Mouse (Mus musculus) midbrain, embryonic 14.5 days (tissue): ENCODE data around the gene Pmepa1. TPM values are rescaled to one million over a fixed set of nuclear protein-coding genes. Genes with fewer than 3 reads are reported as not detected.
A peak's percentile ranks its signal among the peaks of the same experiment; 100 is the strongest.

ENCODE experiments used
- ATAC-seq: fragments of 200-750 bp; cut with Nextera tagmentation; 2 replicates; pipeline ENCODE4 v1.8.0; 2017; ENCODE audit warnings: moderate number of reproducible peaks, moderate library complexity; ENCODE audit not compliant: low FRiP score, low TSS enrichment
- DNase-seq: peaks from one replicate; pipeline ENCODE4 v3.0.0-alpha.2; 2015
- H3K27ac ChIP-seq: fragments of 300-500 bp; sonication (generic); replicated peaks from 2 replicates; pipeline ENCODE4 v1.5.1; 2014; ENCODE audit warnings: mild to moderate bottlenecking, low read depth, low read length, moderate library complexity
- H3K27me3 ChIP-seq: fragments of 300-500 bp; sonication (generic); 2 replicates; pipeline ENCODE4 v1.6.1; 2014; ENCODE audit warnings: low read length, control low read depth, mixed read lengths; ENCODE audit not compliant: control insufficient read depth, insufficient read depth
- H3K36me3 ChIP-seq: fragments of 300-500 bp; sonication (generic); 2 replicates; pipeline ENCODE4 v1.6.1; 2014; ENCODE audit warnings: low read length, control low read depth; ENCODE audit not compliant: control insufficient read depth, insufficient read depth
- H3K4me1 ChIP-seq: fragments of 300-500 bp; sonication (generic); 2 replicates; pipeline ENCODE4 v1.6.1; 2014; ENCODE audit warnings: mild to moderate bottlenecking, antibody characterized with exemption, low read length, control low read depth; ENCODE audit not compliant: control insufficient read depth, insufficient read depth
- H3K4me2 ChIP-seq: fragments of 300-500 bp; sonication (generic); 2 replicates; pipeline ENCODE4 v1.6.1; 2014; ENCODE audit warnings: mild to moderate bottlenecking, low read length, moderate library complexity
- H3K4me3 ChIP-seq: fragments of 300-500 bp; sonication (generic); replicated peaks from 2 replicates; pipeline ENCODE4 v1.5.1; 2014; ENCODE audit warnings: low read depth, low read length
- H3K9ac ChIP-seq: fragments of 300-500 bp; sonication (generic); replicated peaks from 2 replicates; pipeline ENCODE4 v1.6.1; 2014; ENCODE audit warnings: mild to moderate bottlenecking, low read length, moderate library complexity
- H3K9me3 ChIP-seq: fragments of 300-500 bp; sonication (generic); 2 replicates; pipeline ENCODE4 v1.6.1; 2016; ENCODE audit warnings: low read length, control low read depth, mixed read lengths; ENCODE audit not compliant: control insufficient read depth
- WGBS: fragments of 180-500 bp; shearing (Covaris S2); extraction: QIAGEN DNeasy Blood & Tissue Kit; methylation state at CpG from one replicate; pipeline ENCODE4 v1.1.7; 2014; 5-methylcytosine and 5-hydroxymethylcytosine counted together
- polyA plus RNA-seq: library from polyadenylated mRNA; unstranded; fragments of >200 nt; fragmentation: Nextera tagmentation; extraction: Ambion mirVana; gene quantifications from 2 replicates; pipeline ENCODE4 v1.2.1, GENCODE M21; 2014

Gene Pmepa1
- polyA plus RNA-seq: 5.7 and 6.4 TPM in 2 replicates

DNA sequence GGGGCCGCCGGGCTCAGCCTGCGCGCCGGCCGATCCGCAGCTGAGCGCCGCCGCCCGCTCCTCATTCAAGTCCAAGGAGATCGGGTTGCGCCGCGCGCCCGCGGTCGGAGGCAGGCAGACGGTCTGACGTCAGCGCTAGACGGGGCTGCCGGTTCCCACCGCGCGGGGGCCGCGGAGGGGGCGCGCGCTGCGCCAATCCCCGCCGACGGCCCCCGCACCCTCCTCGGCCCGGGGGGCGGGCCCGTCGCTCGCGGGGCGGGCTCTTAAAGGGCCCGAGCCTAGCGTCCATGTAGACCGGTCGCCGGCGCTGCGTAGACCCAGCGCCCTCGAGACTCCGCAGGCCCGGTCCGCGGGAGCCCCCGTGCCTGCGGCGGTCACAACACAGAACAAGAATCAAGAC is at the start of gene Pmepa1:
TSS of gene Pmepa1 (minus strand) at position 125 of the 400 bp plus-strand sequence.
- WGBS: 2% methylated on average over 49 of the region's 61 CpGs
- Histone ChIP-seq H3K27ac (peak within 1 kb of the TSS; percentile 90), H3K4me1 (peaks cover 35% of the 10 kb centered on the region), H3K36me3 (no peaks in the 10 kb centered on the region), H3K9ac (peak within 1 kb of the TSS; percentile 99), H3K27me3 (no peaks in the 10 kb centered on the region), H3K4me3 (peak within 1 kb of the TSS; percentile 88), H3K4me2 (peak within 1 kb of the TSS; percentile 81), H3K9me3 (no peaks in the 10 kb centered on the region)
- ATAC-seq (peak; percentile 94), DNase-seq (peak; percentile 98)

GRCm38 (mm10) chr2:173321754-173322153 is 45.4 kb upstream of the Pmepa1 start:
- H3K9ac ChIP-seq: no peak overlapping the region
- 93% methylated on average over 6 of the region's 6 CpGs for WGBS

DNA sequence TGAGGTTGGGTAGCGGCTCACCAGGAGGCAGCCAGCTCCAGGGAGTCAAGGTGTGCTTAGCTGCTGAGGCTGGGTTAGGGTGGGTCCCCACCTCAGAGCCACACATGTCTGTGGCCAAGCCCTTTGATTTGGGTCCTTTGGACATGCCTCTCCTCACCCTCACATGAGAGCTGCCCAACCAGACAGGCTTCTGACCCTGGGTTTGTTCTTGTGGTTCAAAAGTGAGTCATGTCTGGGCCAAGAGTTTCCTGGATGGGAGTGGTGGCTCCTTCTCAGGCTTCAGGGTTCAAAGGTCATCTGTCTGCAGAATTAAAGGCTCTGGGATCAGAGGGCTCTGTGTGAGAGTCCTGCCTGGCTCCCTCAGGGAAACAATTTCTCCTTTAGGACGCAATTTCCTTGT is 44.9 kb upstream of the Pmepa1 start:
- Histone ChIP-seq H3K4me1 (no peaks in the 10 kb centered on the region), H3K36me3 (no peaks in the 10 kb centered on the region), H3K4me2 (no peak overlapping the region), H3K27ac (no peak overlapping the region), H3K27me3 (no peaks in the 10 kb centered on the region), H3K9ac (no peak overlapping the region), H3K4me3 (no peak overlapping the region), H3K9me3 (no peaks in the 10 kb centered on the region)
- ATAC-seq (no peak), DNase-seq (no peak)
- WGBS: 84% methylated on average over 2 of the region's 2 CpGs

More at GRCm38 (mm10) chr2:173321754-173322153, 45.4 kb upstream of the Pmepa1 start:
- Histone ChIP-seq H3K9me3 (no peaks in the 10 kb centered on the region), H3K4me1 (no peaks in the 10 kb centered on the region), H3K27ac (no peak overlapping the region), H3K27me3 (no peaks in the 10 kb centered on the region), H3K4me3 (no peak overlapping the region), H3K4me2 (no peak overlapping the region), H3K36me3 (no peaks in the 10 kb centered on the region)
- no peak for DNase-seq
- no peak for ATAC-seq

GRCm38 (mm10) chr2:173314291-173314690 is 38.0 kb upstream of the Pmepa1 start:
- no peak overlapping the region for H3K4me2 ChIP-seq
- no CpG with 5 or more reads among the region's 1 CpGs for WGBS
- DNase-seq (no peak), ATAC-seq (no peak)
- no peaks in the 10 kb centered on the region for H3K27me3 ChIP-seq
- no peaks in the 10 kb centered on the region for H3K4me1 ChIP-seq
- H3K36me3 ChIP-seq: no peaks in the 10 kb centered on the region
- no peak overlapping the region for H3K9ac ChIP-seq
- no peak overlapping the region for H3K4me3 ChIP-seq
- no peak overlapping the region for H3K27ac ChIP-seq
- H3K9me3 ChIP-seq: no peaks in the 10 kb centered on the region

DNA sequence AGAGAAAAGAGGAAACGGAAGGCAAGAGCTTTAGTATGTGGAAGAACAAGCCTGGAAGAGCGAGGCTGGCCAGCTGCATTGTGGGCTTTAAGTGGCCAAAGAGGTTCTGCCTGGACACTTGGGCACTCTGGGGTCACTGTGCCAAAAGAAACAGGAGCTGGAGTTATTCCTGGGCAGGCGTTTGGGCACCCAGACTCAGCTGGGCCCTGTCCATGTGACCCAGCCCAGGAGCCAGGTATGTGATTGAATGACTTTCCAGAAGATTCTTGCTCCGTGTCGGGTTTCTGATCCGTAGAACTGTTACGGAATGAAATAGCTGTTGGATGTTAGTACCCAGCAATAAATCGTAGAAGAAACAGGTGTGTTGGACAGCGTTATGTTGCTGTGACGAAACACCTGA is 32.2 kb upstream of the Pmepa1 start:
- Histone ChIP-seq H3K4me1 (peaks cover 14% of the 10 kb centered on the region; the same call in 1 of the 2 replicates), H3K27me3 (no peaks in the 10 kb centered on the region), H3K27ac (no peak overlapping the region), H3K4me2 (no peak overlapping the region), H3K9ac (no peak overlapping the region), H3K36me3 (no peaks in the 10 kb centered on the region), H3K9me3 (no peaks in the 10 kb centered on the region), H3K4me3 (no peak overlapping the region)
- DNase-seq (no peak), ATAC-seq (no peak)
- WGBS: 93% methylated on average over 10 of the region's 10 CpGs

DNA sequence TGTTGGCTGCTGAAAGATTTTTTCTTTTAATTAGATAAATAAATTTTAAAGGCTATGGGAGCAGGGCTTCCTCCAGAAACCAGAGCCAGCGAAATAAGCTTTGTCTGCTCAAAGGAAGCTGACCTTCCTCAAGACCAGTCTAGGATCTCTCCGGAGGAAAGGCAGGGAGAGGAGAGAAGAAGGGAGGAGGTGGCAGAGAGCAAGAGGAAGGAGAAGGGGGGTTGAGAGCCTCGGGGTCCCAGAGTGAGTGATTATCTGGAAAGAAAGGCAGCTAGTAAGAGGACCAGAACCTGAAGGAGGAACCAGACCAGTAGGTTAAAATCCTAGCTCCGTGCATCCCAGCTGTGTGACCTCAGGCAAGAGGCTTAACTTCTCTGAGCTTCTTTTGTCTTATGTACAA is 31.7 kb upstream of the Pmepa1 start:
- H3K27ac ChIP-seq: peak overlapping the region; percentile 70
- ATAC-seq: peak; percentile 35; the same call in 1 of the 2 replicates
- no peak overlapping the region; the same call in 1 of the 2 replicates for H3K9ac ChIP-seq
- peaks cover 14% of the 10 kb centered on the region; the same call in 1 of the 2 replicates for H3K4me1 ChIP-seq
- H3K36me3 ChIP-seq: no peaks in the 10 kb centered on the region
- 10% methylated on average over 4 of the region's 4 CpGs for WGBS
- H3K27me3 ChIP-seq: no peaks in the 10 kb centered on the region
- no peaks in the 10 kb centered on the region for H3K9me3 ChIP-seq
- peak overlapping the region; percentile 45 for H3K4me2 ChIP-seq
- no peak overlapping the region for H3K4me3 ChIP-seq
- DNase-seq: peak; percentile 47

- ATAC-seq: peak; percentile 86
- no peaks in the 10 kb centered on the region for H3K36me3 ChIP-seq
- peak overlapping the region; percentile 45 for H3K4me2 ChIP-seq
- H3K4me3 ChIP-seq: no peak overlapping the region
- H3K27me3 ChIP-seq: no peaks in the 10 kb centered on the region
- no peak overlapping the region; the same call in 1 of the 2 replicates for H3K9ac ChIP-seq
- H3K4me1 ChIP-seq: peaks cover 14% of the 10 kb centered on the region; the same call in 1 of the 2 replicates
- H3K9me3 ChIP-seq: no peaks in the 10 kb centered on the region
- H3K27ac ChIP-seq: peak overlapping the region; percentile 70; the same call in 1 of the 2 replicates
- DNase-seq: peak; percentile 82
- WGBS: 2% methylated on average over 18 of the region's 18 CpGs
Measured at GRCm38 (mm10) chr2:173307561-173307960, 31.2 kb upstream of the Pmepa1 start.

DNA sequence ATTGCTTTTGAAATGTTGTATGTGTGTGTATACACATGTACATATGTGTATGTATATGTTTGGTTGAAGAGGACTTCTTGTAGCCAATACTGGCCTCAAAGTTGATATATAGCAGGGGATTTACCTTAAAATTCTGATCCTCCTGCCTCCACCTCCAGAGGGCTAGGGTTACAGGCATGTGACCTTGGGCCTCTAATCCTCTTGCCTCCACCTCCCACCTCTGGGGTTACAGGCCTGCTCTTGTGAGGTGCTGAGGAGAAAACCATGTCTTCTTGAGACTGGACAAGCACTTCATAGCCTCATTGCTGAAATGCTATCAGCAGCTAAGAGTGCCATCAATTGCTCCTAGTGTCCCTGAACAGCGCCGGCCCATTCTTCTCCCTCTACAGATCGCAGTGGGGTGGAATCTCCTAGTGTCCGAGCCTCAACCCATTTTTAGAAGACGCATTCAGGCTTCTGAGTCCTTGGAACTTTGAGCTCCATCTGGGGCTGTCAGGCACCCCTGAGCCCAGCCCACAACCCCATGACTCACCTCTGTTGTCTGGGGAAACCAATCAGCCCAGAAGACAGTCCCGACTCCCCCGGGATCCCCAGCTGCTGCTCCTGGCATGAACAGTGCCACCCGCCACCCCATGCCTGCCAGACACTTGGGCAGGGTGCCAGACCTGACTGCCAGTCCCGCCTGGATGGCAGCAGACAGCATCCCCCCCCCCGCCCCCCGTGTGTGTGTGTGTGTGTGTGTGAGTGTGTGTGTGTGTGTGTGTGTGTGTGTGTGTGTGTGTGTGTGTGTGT is 30.6 kb upstream of the Pmepa1 start:
- ATAC-seq: peak; percentile 84
- 31% methylated on average over 11 of the region's 11 CpGs for WGBS
- H3K27ac ChIP-seq: peak overlapping the region; percentile 57; the same call in 1 of the 2 replicates

More for the DNA sequence above, 30.6 kb upstream of the Pmepa1 start:
- Histone ChIP-seq H3K9me3 (no peaks in the 10 kb centered on the region), H3K4me2 (peak overlapping the region; percentile 45), H3K4me3 (no peak overlapping the region), H3K36me3 (no peaks in the 10 kb centered on the region), H3K27me3 (no peaks in the 10 kb centered on the region), H3K4me1 (peaks cover 14% of the 10 kb centered on the region; the same call in 1 of the 2 replicates), H3K9ac (no peak overlapping the region; the same call in 1 of the 2 replicates)
- peak; percentile 85 for DNase-seq
